Mouse (Mus musculus): ENCODE measurements around the gene Klkb1.

DNA sequence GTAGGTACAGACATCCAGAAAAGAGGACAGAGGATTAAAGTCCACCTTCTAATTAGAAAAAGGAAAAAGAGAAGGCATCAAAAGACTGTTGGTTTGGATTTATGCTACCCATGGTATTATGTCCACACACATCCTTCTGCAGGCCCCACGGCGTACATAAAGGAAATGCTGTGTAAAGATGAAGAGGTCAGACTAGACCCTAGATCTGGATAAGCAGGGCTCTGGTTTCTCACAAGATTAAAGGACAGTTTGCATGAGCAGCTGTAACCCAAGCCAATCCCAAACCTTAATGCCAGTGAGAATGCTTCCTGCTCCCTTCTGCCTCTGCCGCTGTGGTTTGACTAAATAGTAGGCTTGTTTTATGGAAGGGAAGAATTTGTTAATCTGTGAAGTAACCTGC lies 17.2 kb downstream of the Klkb1 start:
- TF ChIP-seq USF1 (IDR thresholded peaks at IDR 0.05; ENCODE audit: low read depth, low read length), result no peak
- no peak for TF ChIP-seq ZNF384 (IDR thresholded peaks at IDR 0.05; ENCODE audit: low read depth, low read length)
- TF ChIP-seq POLR2A (IDR thresholded peaks at IDR 0.05; ENCODE audit: control insufficient read depth in 1 of 2, insufficient read depth in 1 of 2, low read depth in 1 of 2, low read length in 2 of 2, poor library complexity in 1 of 2), result no peak
- no peak for TF ChIP-seq CTCF (IDR thresholded peaks at IDR 0.05 in 2 of 3, conservative IDR thresholded peaks at IDR 0.05 in 1 of 3; ENCODE audit: control insufficient read depth in 1 of 3, insufficient read depth in 1 of 3, low read depth in 2 of 3, low read length in 3 of 3, poor library complexity in 1 of 3, severe bottlenecking in 1 of 3)
